Mouse (Mus musculus) CH12.LX (cell line): ENCODE measurements at regions not wholly inside any gene's neighbourhood (a gene's known extent, or its start where the extent isn't known, plus 50 kb on each side); places are given as distances from the start of the nearest gene placed in this dataset.

ENCODE experiments used
- DNase-seq: peaks from one replicate; pipeline ENCODE4 v3.0.0-alpha.2; 2013; ENCODE audit errors: extremely low read depth
- H3K27ac ChIP-seq: 2 replicates; pipeline ENCODE4 v1.5.1; 2012; ENCODE audit warnings: low read depth, mild to moderate bottlenecking, control low read depth, moderate library complexity; ENCODE audit not compliant: insufficient read depth
- H3K27me3 ChIP-seq: replicated peaks from 2 replicates; pipeline ENCODE3; 2012; ENCODE audit warnings: inconsistent platforms
- H3K36me3 ChIP-seq, 2 experiments: replicated peaks in 1 of 2; 2 replicates each; pipeline versions ENCODE3 to v1.6.1; 2012; ENCODE audit warnings: inconsistent platforms in 1 of 2, low read length in 1 of 2, mild to moderate bottlenecking in 1 of 2, mixed read lengths in 1 of 2, moderate library complexity in 1 of 2; ENCODE audit not compliant: control insufficient read depth in 1 of 2, insufficient read depth in 1 of 2
- H3K4me1 ChIP-seq, 2 experiments: 2 replicates each; pipeline ENCODE4 v1.6.1; 2012; ENCODE audit warnings: inconsistent platforms in 1 of 2, moderate library complexity in 1 of 2; ENCODE audit not compliant: insufficient read depth in 2 of 2, control insufficient read depth in 1 of 2
- H3K4me2 ChIP-seq: 2 replicates; pipeline ENCODE4 v1.6.1; 2012; ENCODE audit warnings: low read depth, mild to moderate bottlenecking, control low read depth; ENCODE audit not compliant: poor library complexity, insufficient read depth, severe bottlenecking
- H3K4me3 ChIP-seq, 3 experiments: fragments of 150-350 bp in 1 of 3; sonication (generic) in 1 of 3; replicated peaks in 1 of 3; 2 replicates each; pipeline versions ENCODE3 to v1.5.1; 2011 to 2012; ENCODE audit warnings: low read depth in 2 of 3, low read length in 2 of 3, mild to moderate bottlenecking in 2 of 3, moderate library complexity in 2 of 3, control low read depth in 1 of 3, improper control_type of control experiment in 1 of 3, inconsistent platforms in 1 of 3, mixed read lengths in 1 of 3; ENCODE audit not compliant: poor library complexity in 1 of 3
- H3K79me2 ChIP-seq: replicated peaks from 2 replicates; pipeline ENCODE4 v1.6.1; 2012; ENCODE audit warnings: mild to moderate bottlenecking, moderate library complexity; ENCODE audit not compliant: control insufficient read depth, poor library complexity, insufficient read depth, severe bottlenecking; ENCODE audit errors: extremely low read depth
- H3K9ac ChIP-seq: 2 replicates; pipeline ENCODE4 v1.6.1; 2012; ENCODE audit warnings: low read depth, mild to moderate bottlenecking, control low read depth, moderate library complexity; ENCODE audit not compliant: insufficient read depth
- H3K9me3 ChIP-seq: replicated peaks from 2 replicates; pipeline ENCODE3; 2012; ENCODE audit warnings: low read length, inconsistent platforms, mixed read lengths
- BHLHE40 ChIP-seq: IDR thresholded peaks from 2 replicates; pipeline ENCODE4 v1.6.1; 2011; ENCODE audit warnings: mild to moderate bottlenecking, low read depth, low read length, improper control_type of control experiment
- CHD1 ChIP-seq: IDR thresholded peaks from 2 replicates; pipeline ENCODE4 v1.6.1; 2012; ENCODE audit warnings: low read depth, low read length, improper control_type of control experiment, inconsistent platforms
- CHD2 ChIP-seq: IDR thresholded peaks from 2 replicates; pipeline ENCODE4 v1.6.1; 2011; ENCODE audit warnings: low read length, improper control_type of control experiment
- ELF1 ChIP-seq: IDR thresholded peaks from 2 replicates; pipeline ENCODE4 v1.6.1; 2014; ENCODE audit warnings: low read depth, mild to moderate bottlenecking, inconsistent platforms, low read length, improper control_type of control experiment
- EP300 ChIP-seq: IDR thresholded peaks from 2 replicates; pipeline ENCODE4 v1.6.1; 2011; ENCODE audit warnings: low read length, improper control_type of control experiment
- JUND ChIP-seq: conservative IDR thresholded peaks from 2 replicates; pipeline ENCODE4 v1.6.1; 2011; ENCODE audit warnings: low read depth, low read length, improper control_type of control experiment
- KAT2A ChIP-seq: IDR thresholded peaks from 2 replicates; pipeline ENCODE4 v1.6.1; 2012; ENCODE audit warnings: low read length, improper control_type of control experiment, inconsistent platforms; ENCODE audit not compliant: insufficient replicate concordance
- MAX ChIP-seq: IDR thresholded peaks from 2 replicates; pipeline ENCODE4 v1.6.1; 2011; ENCODE audit warnings: low read length, improper control_type of control experiment
- MAZ ChIP-seq: IDR thresholded peaks from 2 replicates; pipeline ENCODE4 v1.6.1; 2012; ENCODE audit warnings: low read depth, mild to moderate bottlenecking, inconsistent platforms, low read length, improper control_type of control experiment, moderate library complexity
- MEF2A ChIP-seq: IDR thresholded peaks from 2 replicates; pipeline ENCODE4 v1.6.1; 2014; ENCODE audit warnings: low read depth, mild to moderate bottlenecking, inconsistent platforms, low read length, improper control_type of control experiment, borderline replicate concordance
- MXI1 ChIP-seq: IDR thresholded peaks from 2 replicates; pipeline ENCODE4 v1.6.1; 2011; ENCODE audit warnings: mild to moderate bottlenecking, low read depth, low read length, improper control_type of control experiment
- NELFE ChIP-seq: IDR thresholded peaks from 2 replicates; pipeline ENCODE4 v1.6.1; 2011; ENCODE audit warnings: low read depth, low read length, improper control_type of control experiment
- PAX5 ChIP-seq: IDR thresholded peaks from 2 replicates; pipeline ENCODE4 v1.6.1; 2012; ENCODE audit warnings: low read length, inconsistent platforms, mixed read lengths
- POLR2A ChIP-seq: IDR thresholded peaks from 2 replicates; pipeline ENCODE4 v1.6.1; 2011; ENCODE audit warnings: low read depth, mild to moderate bottlenecking, improper control_type of control experiment, low read length
- POLR2AphosphoS2 ChIP-seq: IDR thresholded peaks from 2 replicates; pipeline ENCODE4 v1.6.1; 2011; ENCODE audit warnings: low read depth, low read length, improper control_type of control experiment
- SIN3A ChIP-seq: IDR thresholded peaks from 2 replicates; pipeline ENCODE4 v1.6.1; 2012; ENCODE audit warnings: low read length, improper control_type of control experiment, inconsistent platforms
- SMC3 ChIP-seq: IDR thresholded peaks from 2 replicates; pipeline ENCODE4 v1.6.1; 2011; ENCODE audit warnings: low read depth, low read length, improper control_type of control experiment
- TBP ChIP-seq: conservative IDR thresholded peaks from 2 replicates; pipeline ENCODE4 v1.6.1; 2011; ENCODE audit warnings: low read depth, low read length, improper control_type of control experiment
- USF1 ChIP-seq: IDR thresholded peaks from 2 replicates; pipeline ENCODE4 v1.6.1; 2014; ENCODE audit warnings: low read depth, mild to moderate bottlenecking, inconsistent platforms, low read length, improper control_type of control experiment
- USF2 ChIP-seq: conservative IDR thresholded peaks from 2 replicates; pipeline ENCODE4 v1.6.1; 2011; ENCODE audit warnings: low read depth, low read length, improper control_type of control experiment
- ZC3H11A ChIP-seq: IDR thresholded peaks from 2 replicates; pipeline ENCODE4 v1.6.1; 2012; ENCODE audit warnings: low read depth, mild to moderate bottlenecking, inconsistent platforms, low read length, improper control_type of control experiment
- ZKSCAN1 ChIP-seq: IDR thresholded peaks from 2 replicates; pipeline ENCODE4 v1.6.1; 2012; ENCODE audit warnings: low read depth, inconsistent platforms, low read length, improper control_type of control experiment, borderline replicate concordance
- ZMIZ1 ChIP-seq: IDR thresholded peaks from 2 replicates; pipeline ENCODE4 v1.6.1; 2012; ENCODE audit warnings: low read depth, mild to moderate bottlenecking, inconsistent platforms, low read length, improper control_type of control experiment
- ZNF384 ChIP-seq: IDR thresholded peaks from 2 replicates; pipeline ENCODE4 v1.6.1; 2012; ENCODE audit warnings: low read depth, low read length, improper control_type of control experiment, inconsistent platforms
- dilution Hi-C: fragments of 300-500 bp; cut with MboI; formaldehyde crosslinking; loops from 2 replicates; pipeline ENCODE4 v1.14.3; 2020; ENCODE audit warnings: low sequenced_read_pairs; ENCODE audit not compliant: extremely low pct_unique_long_range_greater_than_20kb, extremely low pct_ligation_motif_present
- in situ Hi-C: fragments of 300-500 bp; cut with MboI; formaldehyde crosslinking; loops from 3 replicates; pipeline ENCODE4 v1.14.3; 2019; ENCODE audit warnings: low sequenced_read_pairs, low pct_ligation_motif_present, low pct_unique_long_range_greater_than_20kb, mixed read lengths

- DNase-seq, result peak; percentile 50
- H3K27ac ChIP-seq, result no peak overlapping the region
- no peaks in the 10 kb centered on the region for H3K9me3 ChIP-seq
- no peaks in the 10 kb centered on the region for H3K79me2 ChIP-seq
- in situ Hi-C loops, result no loop called here
- TF ChIP-seq KAT2A (no peak), ZNF384 (no peak), BHLHE40 (peak; percentile 53), USF1 (no peak), SMC3 (no peak), MEF2A (no peak), PAX5 (no peak), CHD1 (no peak), POLR2A (0 out of 2 replicates have a peak, but pooled peaks have one; percentile 18), EP300 (no peak; the same call in 1 of the 2 replicates), ZMIZ1 (no peak)
- TF ChIP-seq, all 38 proteins: peak for 2
- Histone ChIP-seq H3K4me3 (no peak overlapping the region), H3K27me3 (no peaks in the 10 kb centered on the region), H3K36me3 (no peaks in the 10 kb centered on the region), H3K9ac (peak overlapping the region; percentile 42; the same call in 1 of the 2 replicates), H3K4me2 (peak overlapping the region; percentile 64; the same call in 1 of the 2 replicates), H3K4me1 (peaks cover 0 to 15% of the 10 kb centered on the region in 2 experiments; a peak in 2 of 4 replicates)
- dilution Hi-C loops, result no loop called here
Measured at GRCm38 (mm10) chr12:48633559-48633958, 748.9 kb upstream of the Foxg1 start.

GRCm38 (mm10) chr12:48634671-48635241 is 747.7 kb upstream of the Foxg1 start:
- Histone ChIP-seq H3K9me3 (no peaks in the 10 kb centered on the region), H3K27me3 (no peaks in the 10 kb centered on the region), H3K4me1 (peaks cover 0 to 15% of the 10 kb centered on the region in 2 experiments; a peak in 2 of 4 replicates), H3K4me2 (no peak overlapping the region), H3K9ac (no peak overlapping the region), H3K79me2 (no peaks in the 10 kb centered on the region), H3K4me3 (no peak overlapping the region), H3K36me3 (no peaks in the 10 kb centered on the region), H3K27ac (no peak overlapping the region)
- in situ Hi-C loops (no loop called here), dilution Hi-C loops (no loop called here)
- TF ChIP-seq SIN3A, result no peak
- no peak for TF ChIP-seq ELF1
- TF ChIP-seq CHD1, result no peak
- TF ChIP-seq MEF2A, result no peak
- TF ChIP-seq JUND, result no peak
- no peak for DNase-seq

- in situ Hi-C loops, result no loop called here
- H3K9me3 ChIP-seq, result no peaks in the 10 kb centered on the region
- H3K4me2 ChIP-seq, result peak overlapping the region; percentile 36; the same call in 1 of the 2 replicates
- DNase-seq, result no peak
- H3K27ac ChIP-seq, result no peak overlapping the region
- dilution Hi-C loops, result no loop called here
- H3K4me3 ChIP-seq, result no peak overlapping the region
- TF ChIP-seq USF1, result no peak
- TF ChIP-seq MAZ, result no peak
- TF ChIP-seq ZC3H11A, result no peak
- TF ChIP-seq MAX, result no peak
- TF ChIP-seq POLR2AphosphoS2, result no peak
- no peak for TF ChIP-seq TBP
- no peak for TF ChIP-seq SMC3
- TF ChIP-seq JUND, result no peak
- no peak for TF ChIP-seq ELF1
- TF ChIP-seq CHD2, result no peak
- no peak for TF ChIP-seq MXI1
- TF ChIP-seq NELFE, result no peak
- no peak for TF ChIP-seq USF2
- TF ChIP-seq ZKSCAN1, result no peak
- no peaks in the 10 kb centered on the region for H3K27me3 ChIP-seq
- peaks cover 3 to 12% of the 10 kb centered on the region in 2 experiments; a peak in 3 of 4 replicates for H3K4me1 ChIP-seq
- H3K36me3 ChIP-seq, result no peaks in the 10 kb centered on the region
- no peak overlapping the region for H3K9ac ChIP-seq
- H3K79me2 ChIP-seq, result no peaks in the 10 kb centered on the region
Measured at GRCm38 (mm10) chr12:48641974-48642373, 740.5 kb upstream of the Foxg1 start.
